Mouse (Mus musculus) megakaryocyte, embryonic 14.5 days (primary cell): ENCODE results near the gene C1qb. TPM values are rescaled to one million over a fixed set of nuclear protein-coding genes. Genes with fewer than 3 reads are reported as not detected.

Experiments used
- H3K27me3 ChIP-seq: replicated peaks from 2 replicates; pipeline ENCODE3; 2012; ENCODE audit warnings: inconsistent platforms
- H3K36me3 ChIP-seq: replicated peaks from 2 replicates; pipeline ENCODE3; 2012; ENCODE audit warnings: low read length, inconsistent platforms, mixed read lengths
- H3K4me1 ChIP-seq: 2 replicates; pipeline ENCODE4 v1.6.1; 2012; ENCODE audit warnings: inconsistent platforms
- H3K4me3 ChIP-seq: replicated peaks from 2 replicates; pipeline ENCODE3; 2012; ENCODE audit warnings: moderate library complexity, mild to moderate bottlenecking, inconsistent platforms
- H3K9me3 ChIP-seq: 2 replicates; pipeline ENCODE4 v1.6.1; 2012; ENCODE audit warnings: inconsistent platforms
- FLI1 ChIP-seq: IDR thresholded peaks from 2 replicates; pipeline ENCODE4 v1.6.1; 2012; ENCODE audit warnings: low read length, inconsistent platforms, mixed read lengths
- GATA1 ChIP-seq: IDR thresholded peaks from 3 replicates; pipeline ENCODE4 v1.6.1; 2012; ENCODE audit warnings: mixed read lengths, low read length, inconsistent platforms, borderline replicate concordance
- polyA plus RNA-seq: library from polyadenylated mRNA; stranded (reverse); fragments of >175 nt; gene quantifications from 2 replicates; pipeline ENCODE4 v1.2.3, GENCODE M21; 2012; ENCODE audit warnings: low replicate concordance; ENCODE audit not compliant: insufficient read depth

C1qb gene
- polyA plus RNA-seq, 1 experiment: 199 TPM

DNA sequence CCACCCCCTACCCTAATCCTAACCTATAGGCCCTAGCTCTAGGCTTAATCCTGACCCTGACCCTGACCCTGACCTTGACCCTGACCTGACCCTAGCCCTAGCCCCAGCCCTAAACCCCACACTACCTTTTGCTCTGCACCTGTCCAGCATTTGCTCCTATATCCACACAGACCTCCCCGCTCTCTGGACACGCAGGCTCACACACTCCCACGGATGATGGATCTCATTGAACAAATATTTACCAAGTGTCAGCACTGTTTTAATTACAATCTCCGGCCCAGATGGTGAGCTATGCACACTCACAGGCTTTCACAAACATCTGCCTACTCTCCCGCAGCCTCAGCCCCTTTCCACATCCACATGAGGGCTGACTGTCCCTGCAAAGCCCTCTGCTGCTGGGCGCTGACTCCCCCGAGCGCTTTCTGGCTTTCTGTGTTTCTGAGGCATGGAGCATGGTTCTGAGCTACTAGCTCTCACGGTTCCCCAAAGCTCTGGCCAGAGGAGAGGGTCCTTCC, 12.2 kb upstream of the C1qb start:
- H3K4me3 ChIP-seq: no peak overlapping the region
- H3K9me3 ChIP-seq: no peaks in the 10 kb centered on the region
- no peaks in the 10 kb centered on the region for H3K36me3 ChIP-seq
- TF ChIP-seq FLI1 (no peak), GATA1 (no peak)
- peaks cover 26% of the 10 kb centered on the region for H3K4me1 ChIP-seq
- peaks cover 69% of the 10 kb centered on the region for H3K27me3 ChIP-seq

GRCm38 (mm10) chr4:136896461-136896860, 10.5 kb upstream of the C1qb start:
- Histone ChIP-seq H3K4me1 (peaks cover 39% of the 10 kb centered on the region), H3K9me3 (no peaks in the 10 kb centered on the region), H3K4me3 (no peak overlapping the region), H3K36me3 (no peaks in the 10 kb centered on the region), H3K27me3 (peaks cover 75% of the 10 kb centered on the region)
- no peak for TF ChIP-seq FLI1
- TF ChIP-seq GATA1: no peak

DNA sequence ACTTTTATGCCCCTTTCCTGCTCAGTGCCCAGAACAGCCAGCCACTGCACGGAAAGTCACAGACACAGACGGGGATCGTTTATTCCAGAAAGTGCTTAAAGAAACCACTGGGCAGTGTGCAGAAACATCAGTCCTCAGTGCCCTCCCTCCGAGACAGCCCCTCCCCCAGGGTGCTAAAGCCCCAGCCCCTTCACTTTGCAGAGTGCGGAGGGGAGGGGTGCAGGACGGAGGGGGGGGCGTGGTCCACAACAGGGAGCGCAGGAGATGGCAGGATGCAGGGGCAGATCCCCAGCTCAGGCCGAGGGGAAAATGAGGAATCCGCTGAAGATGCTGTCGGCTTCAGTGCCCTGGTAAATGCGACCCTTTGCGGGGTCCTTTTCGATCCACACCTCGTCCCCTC, 9.9 kb upstream of the C1qb start:
- H3K36me3 ChIP-seq: no peaks in the 10 kb centered on the region
- peaks cover 79% of the 10 kb centered on the region for H3K27me3 ChIP-seq
- TF ChIP-seq GATA1: no peak
- TF ChIP-seq FLI1: no peak
- H3K9me3 ChIP-seq: no peaks in the 10 kb centered on the region
- no peak overlapping the region for H3K4me3 ChIP-seq
- peaks cover 39% of the 10 kb centered on the region for H3K4me1 ChIP-seq

DNA sequence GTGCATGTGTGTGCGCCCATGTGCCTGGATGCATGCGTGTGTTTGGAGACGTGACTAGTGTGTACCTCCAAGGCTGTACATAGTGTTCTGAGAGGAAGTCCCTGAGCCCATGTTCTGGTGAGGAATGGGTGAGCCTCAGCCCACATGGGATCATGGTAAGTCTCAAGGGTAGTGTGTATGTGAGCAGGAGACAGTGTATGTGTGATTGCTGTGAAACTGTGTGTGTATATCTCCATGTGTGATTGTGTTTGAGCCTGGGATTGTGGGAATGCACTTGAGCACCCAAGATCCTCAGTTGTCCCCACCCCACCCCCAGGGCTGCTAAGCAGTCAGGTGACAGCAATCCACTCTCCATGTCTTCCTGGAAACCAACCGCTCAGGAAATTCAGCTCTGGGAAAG, 8.8 kb upstream of the C1qb start:
- Histone ChIP-seq H3K4me3 (peak overlapping the region; percentile 8), H3K9me3 (no peaks in the 10 kb centered on the region), H3K36me3 (no peaks in the 10 kb centered on the region), H3K27me3 (peaks cover 87% of the 10 kb centered on the region), H3K4me1 (peaks cover 39% of the 10 kb centered on the region)
- TF ChIP-seq FLI1 (no peak), GATA1 (no peak)

- Histone ChIP-seq H3K4me3 (no peak overlapping the region), H3K4me1 (peaks cover 39% of the 10 kb centered on the region), H3K27me3 (peaks cover 93% of the 10 kb centered on the region), H3K9me3 (no peaks in the 10 kb centered on the region), H3K36me3 (no peaks in the 10 kb centered on the region)
- TF ChIP-seq GATA1: no peak
- TF ChIP-seq FLI1: no peak
Observed at GRCm38 (mm10) chr4:136893691-136894543, 7.9 kb upstream of the C1qb start.

DNA sequence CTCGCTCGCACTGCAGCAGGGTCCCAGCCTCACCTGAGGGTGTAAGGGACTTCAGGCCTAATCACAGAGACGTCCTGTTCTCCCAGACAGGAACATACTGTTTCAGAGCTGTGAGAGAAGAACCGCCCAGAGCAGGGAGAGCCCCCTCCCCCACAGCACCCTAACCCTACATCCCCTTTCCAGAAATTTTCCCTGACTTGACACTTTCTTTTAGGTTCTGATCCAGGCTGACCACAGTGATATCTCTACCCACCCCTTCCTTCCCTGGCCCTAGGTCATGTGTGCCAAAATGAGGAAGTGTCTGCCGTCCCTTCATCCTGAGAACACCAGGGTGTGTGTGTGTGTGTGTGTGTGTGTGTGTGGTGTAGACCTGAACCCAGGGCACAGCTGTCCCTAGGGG, 6.8 kb upstream of the C1qb start, which contains the start of gene C1qc:
TSS of gene C1qc (minus strand) at position 255 of the 400 bp plus-strand sequence.
- Histone ChIP-seq H3K9me3 (no peaks in the 10 kb centered on the region), H3K4me3 (peak within 1 kb of the TSS; percentile 60), H3K4me1 (peaks cover 39% of the 10 kb centered on the region), H3K36me3 (no peaks in the 10 kb centered on the region), H3K27me3 (peaks cover 92% of the 10 kb centered on the region)
- no peak for TF ChIP-seq GATA1
- TF ChIP-seq FLI1: no peak

- no peaks in the 10 kb centered on the region for H3K9me3 ChIP-seq
- peaks cover 39% of the 10 kb centered on the region for H3K4me1 ChIP-seq
- peaks cover 92% of the 10 kb centered on the region for H3K27me3 ChIP-seq
- TF ChIP-seq GATA1 (no peak), FLI1 (no peak)
- peak overlapping the region; percentile 60 for H3K4me3 ChIP-seq
- H3K36me3 ChIP-seq: no peaks in the 10 kb centered on the region
Observed at GRCm38 (mm10) chr4:136892371-136892770, 6.4 kb upstream of the C1qb start.

- TF ChIP-seq GATA1 (no peak), FLI1 (no peak)
- peaks cover 42% of the 10 kb centered on the region for H3K4me1 ChIP-seq
- no peaks in the 10 kb centered on the region for H3K9me3 ChIP-seq
- no peaks in the 10 kb centered on the region for H3K36me3 ChIP-seq
- peaks cover 91% of the 10 kb centered on the region for H3K27me3 ChIP-seq
- no peak overlapping the region for H3K4me3 ChIP-seq
Observed at GRCm38 (mm10) chr4:136891115-136891514, 5.1 kb upstream of the C1qb start.

- Histone ChIP-seq H3K4me3 (no peak overlapping the region), H3K4me1 (peaks cover 34% of the 10 kb centered on the region), H3K36me3 (no peaks in the 10 kb centered on the region), H3K9me3 (no peaks in the 10 kb centered on the region), H3K27me3 (peaks cover 92% of the 10 kb centered on the region)
- no peak for TF ChIP-seq FLI1
- no peak for TF ChIP-seq GATA1
Observed at GRCm38 (mm10) chr4:136889981-136890380, 4.0 kb upstream of the C1qb start.

GRCm38 (mm10) chr4:136887714-136888113, 1.7 kb upstream of the C1qb start:
- no peak for TF ChIP-seq GATA1
- no peak for TF ChIP-seq FLI1
- Histone ChIP-seq H3K4me1 (peaks cover 12% of the 10 kb centered on the region), H3K4me3 (no peak overlapping the region), H3K9me3 (no peaks in the 10 kb centered on the region), H3K27me3 (peaks cover 81% of the 10 kb centered on the region), H3K36me3 (no peaks in the 10 kb centered on the region)

- Histone ChIP-seq H3K4me1 (no peaks in the 10 kb centered on the region), H3K36me3 (no peaks in the 10 kb centered on the region), H3K9me3 (no peaks in the 10 kb centered on the region), H3K27me3 (peaks cover 62% of the 10 kb centered on the region), H3K4me3 (no peak overlapping the region)
- TF ChIP-seq FLI1 (no peak), GATA1 (no peak)
Observed at GRCm38 (mm10) chr4:136878601-136879000, 7.4 kb downstream of the C1qb start.
